ENCODE assay signal across 2 mouse cellular contexts in genomic region chr13:119742711-119743415, GRCm38 (mm10).
TF ChIP-seq lines count a peak whose summit lies in the region.

No protein-coding gene starts in this region.

TF ChIP-seq in CH12.LX, 34 proteins besides CTCF, POLR2A, EP300 and RAD21:
- no peak for TF ChIP-seq MYC (IDR thresholded peaks at IDR 0.05; ENCODE audit: low read depth, low read length)
- 0 out of 2 replicates have a peak, but pooled peaks have one; percentile 30 for TF ChIP-seq TBP (conservative IDR thresholded peaks at IDR 0.05; ENCODE audit: low read depth, low read length)
- TF ChIP-seq USF2 (conservative IDR thresholded peaks at IDR 0.05; ENCODE audit: low read depth, low read length), result no peak
- TF ChIP-seq IRF4 (IDR thresholded peaks at IDR 0.05; ENCODE audit: low read depth, low read length), result no peak
- no peak for TF ChIP-seq E2F4 (IDR thresholded peaks at IDR 0.05; ENCODE audit: insufficient replicate concordance, low read depth, low read length)
- no peak for TF ChIP-seq NELFE (IDR thresholded peaks at IDR 0.05; ENCODE audit: low read depth, low read length)
- no peak for TF ChIP-seq CHD2 (IDR thresholded peaks at IDR 0.05; ENCODE audit: low read length)
- no peak for TF ChIP-seq PAX5 (IDR thresholded peaks at IDR 0.05; ENCODE audit: low read length)
- no peak for TF ChIP-seq ZNF384 (IDR thresholded peaks at IDR 0.05; ENCODE audit: low read depth, low read length)

TF ChIP-seq in MEL, 35 proteins besides CTCF, POLR2A, EP300 and RAD21:
- TF ChIP-seq POLR2AphosphoS2 (IDR thresholded peaks at IDR 0.05; ENCODE audit: low read length), result no peak
- TF ChIP-seq HCFC1 (IDR thresholded peaks at IDR 0.05; ENCODE audit: low read depth, low read length), result no peak
- peak; percentile 67 for TF ChIP-seq MXI1 (IDR thresholded peaks at IDR 0.05; ENCODE audit: low read depth, low read length)
- TF ChIP-seq TCF12 (IDR thresholded peaks at IDR 0.05; ENCODE audit: low read depth, low read length), result no peak
- TF ChIP-seq NELFE (IDR thresholded peaks at IDR 0.05; ENCODE audit: low read depth, low read length), result peak; percentile 58
- peak; percentile 66; the same call in 1 of the 2 replicates for TF ChIP-seq TBP (IDR thresholded peaks at IDR 0.05; ENCODE audit: low read depth, low read length)
- TF ChIP-seq GATA1 (IDR thresholded peaks at IDR 0.05; ENCODE audit: low read depth, low read length), result 0 out of 2 replicates have a peak, but pooled peaks have one; percentile 7
- TF ChIP-seq MYC (IDR thresholded peaks at IDR 0.05; ENCODE audit: low read depth, low read length), result peak; percentile 48; the same call in 1 of the 2 replicates
